Mouse (Mus musculus) E14TG2a.4 (cell line): ENCODE results near the gene Ston1.

Experiments
- H3K27me3 ChIP-seq: 2 replicates; pipeline ENCODE4 v1.6.1; 2014; ENCODE audit warnings: low read length, control low read depth; ENCODE audit not compliant: insufficient read depth
- H3K36me3 ChIP-seq: 2 replicates; pipeline ENCODE4 v1.6.1; 2014; ENCODE audit warnings: low read length, control low read depth; ENCODE audit not compliant: insufficient read depth
- H3K4me1 ChIP-seq: replicated peaks from 2 replicates; pipeline ENCODE4 v1.6.1; 2014; ENCODE audit warnings: low read depth, low read length, control low read depth
- H3K4me3 ChIP-seq: replicated peaks from 2 replicates; pipeline ENCODE4 v1.5.1; 2014; ENCODE audit warnings: mild to moderate bottlenecking, low read length
- H3K9me3 ChIP-seq: 2 replicates; pipeline ENCODE4 v1.6.1; 2014; ENCODE audit warnings: low read length, control low read depth
- CTCF ChIP-seq: conservative IDR thresholded peaks from 2 replicates; pipeline ENCODE4 v1.5.1; 2014; ENCODE audit warnings: low read length
- NANOG ChIP-seq: IDR thresholded peaks from 2 replicates; pipeline ENCODE4 v1.6.1; 2014; ENCODE audit warnings: borderline replicate concordance, low read length, mixed read lengths
- POU5F1 ChIP-seq: IDR thresholded peaks from 2 replicates; pipeline ENCODE4 v1.6.1; 2014; ENCODE audit warnings: low read length, borderline replicate concordance

Gene Ston1

GRCm38 (mm10) chr17:88580556-88580955 is 16.9 kb upstream of the Ston1 start:
- Histone ChIP-seq H3K9me3 (no peaks in the 10 kb centered on the region), H3K4me1 (peaks cover 14% of the 10 kb centered on the region; the same call in 1 of the 2 replicates), H3K27me3 (no peaks in the 10 kb centered on the region), H3K36me3 (peaks cover 79% of the 10 kb centered on the region), H3K4me3 (no peak overlapping the region)
- no peak for TF ChIP-seq POU5F1
- TF ChIP-seq NANOG = no peak
- no peak for TF ChIP-seq CTCF

GRCm38 (mm10) chr17:88581511-88582021 is 15.9 kb upstream of the Ston1 start:
- Histone ChIP-seq H3K36me3 (peaks cover 79% of the 10 kb centered on the region), H3K4me1 (peaks cover 14% of the 10 kb centered on the region; the same call in 1 of the 2 replicates), H3K9me3 (no peaks in the 10 kb centered on the region), H3K27me3 (no peaks in the 10 kb centered on the region), H3K4me3 (no peak overlapping the region)
- TF ChIP-seq POU5F1 (no peak), NANOG (no peak), CTCF (no peak)

DNA sequence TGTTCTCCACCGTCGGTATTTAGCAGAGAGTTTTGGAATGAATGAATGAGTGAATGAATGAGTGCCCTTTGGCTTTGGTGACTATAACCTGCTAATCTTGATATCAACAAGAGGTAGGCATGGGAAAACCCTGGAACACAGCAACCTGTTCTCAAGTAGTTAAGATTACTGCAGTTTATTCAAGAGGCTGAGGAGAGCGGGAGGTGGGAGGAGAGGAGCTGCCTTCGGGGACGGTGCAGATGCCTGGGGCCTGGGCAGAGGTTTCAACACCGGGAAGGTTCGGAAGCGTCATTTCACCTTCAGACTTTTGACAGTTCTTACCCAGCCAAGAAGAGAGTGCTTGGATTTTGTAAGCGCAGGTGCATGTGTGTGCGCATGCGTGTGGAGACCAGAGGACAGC is 14.5 kb upstream of the Ston1 start:
- peaks cover 70% of the 10 kb centered on the region for H3K36me3 ChIP-seq
- no peaks in the 10 kb centered on the region for H3K9me3 ChIP-seq
- H3K4me3 ChIP-seq = no peak overlapping the region
- TF ChIP-seq POU5F1 (no peak), CTCF (no peak), NANOG (no peak)
- H3K4me1 ChIP-seq = peaks cover 24% of the 10 kb centered on the region
- no peaks in the 10 kb centered on the region for H3K27me3 ChIP-seq

- TF ChIP-seq POU5F1 (no peak), CTCF (no peak), NANOG (no peak)
- Histone ChIP-seq H3K4me3 (no peak overlapping the region), H3K4me1 (peaks cover 24% of the 10 kb centered on the region), H3K9me3 (no peaks in the 10 kb centered on the region), H3K36me3 (peaks cover 69% of the 10 kb centered on the region), H3K27me3 (no peaks in the 10 kb centered on the region)
Measured at GRCm38 (mm10) chr17:88583411-88583810, 14.1 kb upstream of the Ston1 start.

GRCm38 (mm10) chr17:88587371-88587770 is 10.1 kb upstream of the Ston1 start:
- TF ChIP-seq CTCF (no peak), NANOG (no peak), POU5F1 (no peak)
- no peaks in the 10 kb centered on the region for H3K27me3 ChIP-seq
- H3K4me3 ChIP-seq = 0 out of 2 replicates have a peak overlapping the region, but pooled peaks have one; percentile 26
- H3K9me3 ChIP-seq = no peaks in the 10 kb centered on the region
- peaks cover 17% of the 10 kb centered on the region for H3K4me1 ChIP-seq
- peaks cover 44% of the 10 kb centered on the region for H3K36me3 ChIP-seq

DNA sequence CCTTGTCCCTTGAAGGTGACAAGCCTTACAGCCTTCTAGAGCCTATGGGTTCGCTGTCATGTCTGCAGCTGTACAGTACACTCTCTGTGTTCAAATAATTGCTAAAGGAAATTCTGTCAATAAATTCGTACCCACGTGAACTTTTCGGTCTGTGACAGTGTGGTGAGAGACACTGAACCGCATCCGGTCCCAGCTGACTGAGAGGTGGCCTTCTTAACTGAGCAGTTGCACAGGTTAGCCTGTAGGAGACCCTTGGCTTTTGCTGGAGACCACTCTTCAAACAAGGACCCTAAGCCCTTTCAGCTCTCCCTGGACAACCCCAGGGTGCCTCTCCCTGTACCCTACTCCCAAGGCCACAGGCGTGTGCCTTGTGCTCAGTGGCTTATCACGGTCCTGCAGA is 9.3 kb upstream of the Ston1 start:
- Histone ChIP-seq H3K27me3 (no peaks in the 10 kb centered on the region), H3K36me3 (peaks cover 40% of the 10 kb centered on the region), H3K4me1 (peaks cover 17% of the 10 kb centered on the region), H3K9me3 (no peaks in the 10 kb centered on the region), H3K4me3 (no peak overlapping the region)
- TF ChIP-seq NANOG = no peak
- TF ChIP-seq CTCF = no peak
- no peak for TF ChIP-seq POU5F1

DNA sequence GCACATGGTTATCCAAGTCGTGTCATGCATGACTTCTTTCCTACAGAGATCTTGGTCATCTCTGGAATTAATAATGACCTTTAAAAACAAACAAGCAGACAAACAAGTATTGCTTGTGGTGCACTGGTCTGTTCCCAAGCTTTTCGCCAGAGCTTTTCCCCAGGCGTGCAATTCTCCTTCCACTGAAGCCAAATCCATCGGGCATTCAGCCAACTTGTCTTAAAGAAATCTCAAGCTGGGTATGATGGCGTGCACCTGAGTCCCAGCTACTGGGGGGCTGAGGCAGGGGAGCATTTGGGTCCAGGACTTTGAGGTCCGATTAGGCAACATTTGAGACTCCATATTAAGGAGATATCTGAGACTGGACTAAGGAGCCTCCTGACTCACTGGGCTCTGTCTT is 7.2 kb upstream of the Ston1 start:
- TF ChIP-seq CTCF (no peak), POU5F1 (no peak), NANOG (no peak)
- H3K36me3 ChIP-seq = peaks cover 20% of the 10 kb centered on the region
- H3K27me3 ChIP-seq = 0 out of 2 replicates have a peak, but pooled peaks cover 6% of the 10 kb centered on the region
- H3K4me3 ChIP-seq = no peak overlapping the region
- no peaks in the 10 kb centered on the region for H3K9me3 ChIP-seq
- H3K4me1 ChIP-seq = peaks cover 10% of the 10 kb centered on the region

GRCm38 (mm10) chr17:88595071-88595470 is 2.4 kb upstream of the Ston1 start:
- Histone ChIP-seq H3K36me3 (no peaks in the 10 kb centered on the region), H3K27me3 (0 out of 2 replicates have a peak, but pooled peaks cover 6% of the 10 kb centered on the region), H3K4me3 (no peak overlapping the region), H3K4me1 (peaks cover 23% of the 10 kb centered on the region), H3K9me3 (no peaks in the 10 kb centered on the region)
- TF ChIP-seq CTCF = no peak
- no peak for TF ChIP-seq POU5F1

DNA sequence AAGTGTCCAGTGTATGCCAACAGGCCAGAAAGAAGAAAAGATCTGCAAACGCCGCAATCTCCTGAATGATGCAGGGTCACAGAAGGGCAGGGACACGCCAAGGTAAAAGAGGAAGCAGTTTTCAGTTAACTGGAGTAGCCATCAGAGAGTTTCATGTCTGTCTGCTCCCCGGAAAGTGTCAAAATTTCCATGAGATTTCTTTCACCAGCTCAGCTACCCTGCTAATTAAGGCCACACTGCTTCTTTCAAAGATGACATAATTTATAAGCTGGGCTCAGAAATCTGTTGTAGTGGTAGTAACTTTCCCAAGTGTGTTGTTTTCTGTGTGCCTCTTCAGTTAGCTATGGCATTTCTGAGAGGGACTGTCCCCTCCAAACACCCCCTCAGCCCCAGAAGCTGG is 1.4 kb upstream of the Ston1 start:
- peaks cover 23% of the 10 kb centered on the region for H3K4me1 ChIP-seq
- no peaks in the 10 kb centered on the region for H3K36me3 ChIP-seq
- TF ChIP-seq POU5F1 (no peak), CTCF (no peak), NANOG (no peak)
- H3K27me3 ChIP-seq = 0 out of 2 replicates have a peak, but pooled peaks cover 6% of the 10 kb centered on the region
- H3K9me3 ChIP-seq = no peaks in the 10 kb centered on the region
- H3K4me3 ChIP-seq = peak overlapping the region; percentile 32; the same call in 1 of the 2 replicates
